Mouse (Mus musculus) MEL (cell line): ENCODE data around the gene Tal1. TPM values are rescaled to one million over a fixed set of nuclear protein-coding genes. Genes with fewer than 3 reads are reported as not detected.

Experiments
- DNase-seq: peaks from one replicate; pipeline ENCODE4 v3.0.0; 2011; ENCODE audit warnings: low read depth, low spot score
- H3K27ac ChIP-seq: 2 replicates; pipeline ENCODE4 v1.5.1; 2012; ENCODE audit warnings: low read depth, mild to moderate bottlenecking, control low read depth, low read length, moderate library complexity; ENCODE audit not compliant: control insufficient read depth
- H3K27me3 ChIP-seq, 2 experiments: fragments of 150-350 bp in 1 of 2; sonication (generic) in 1 of 2; 2 replicates each; pipeline ENCODE4 v1.6.1; 2012; ENCODE audit warnings: low read length in 2 of 2, mild to moderate bottlenecking in 2 of 2, improper control_type of control experiment in 1 of 2, moderate library complexity in 1 of 2; ENCODE audit not compliant: insufficient read depth in 2 of 2, control insufficient read depth in 1 of 2
- H3K36me3 ChIP-seq, 2 experiments: 2 replicates each; pipeline ENCODE4 v1.6.1; 2012 to 2014; ENCODE audit warnings: low read length in 2 of 2, improper control_type of control experiment in 1 of 2, inconsistent platforms in 1 of 2, mild to moderate bottlenecking in 1 of 2; ENCODE audit not compliant: insufficient read depth in 2 of 2, control insufficient read depth in 1 of 2
- H3K4me1 ChIP-seq, 2 experiments: fragments of 150-350 bp in 1 of 2; sonication (generic) in 1 of 2; 2 replicates each; pipeline ENCODE4 v1.6.1; 2012; ENCODE audit warnings: low read length in 2 of 2, improper control_type of control experiment in 1 of 2, mild to moderate bottlenecking in 1 of 2; ENCODE audit not compliant: insufficient read depth in 2 of 2, control insufficient read depth in 1 of 2
- H3K4me3 ChIP-seq, 2 experiments: fragments of 150-350 bp in 1 of 2; sonication (generic) in 1 of 2; 2 replicates each; pipeline ENCODE4 v1.5.1; 2012; ENCODE audit warnings: low read depth in 2 of 2, low read length in 2 of 2, mild to moderate bottlenecking in 2 of 2, moderate library complexity in 2 of 2, control low read depth in 1 of 2, improper control_type of control experiment in 1 of 2; ENCODE audit not compliant: control insufficient read depth in 1 of 2, insufficient read depth in 1 of 2
- H3K79me2 ChIP-seq: 2 replicates; pipeline ENCODE4 v1.6.1; 2012; ENCODE audit warnings: mild to moderate bottlenecking, low read length, moderate library complexity; ENCODE audit not compliant: control insufficient read depth, poor library complexity, insufficient read depth
- H3K9ac ChIP-seq: 2 replicates; pipeline ENCODE4 v1.6.1; 2012; ENCODE audit warnings: low read depth, mild to moderate bottlenecking, control low read depth, low read length, moderate library complexity; ENCODE audit not compliant: control insufficient read depth, poor library complexity, severe bottlenecking
- H3K9me3 ChIP-seq: fragments of 150-350 bp; sonication (generic); replicated peaks from 2 replicates; pipeline ENCODE4 v1.6.1; 2012; ENCODE audit warnings: mild to moderate bottlenecking, low read length, improper control_type of control experiment, moderate library complexity; ENCODE audit not compliant: insufficient read depth
- BHLHE40 ChIP-seq: IDR thresholded peaks from 2 replicates; pipeline ENCODE4 v1.6.1; 2012; ENCODE audit warnings: low read depth, mild to moderate bottlenecking, inconsistent platforms, low read length, improper control_type of control experiment, borderline replicate concordance
- CHD2 ChIP-seq: IDR thresholded peaks from 2 replicates; pipeline ENCODE4 v1.6.1; 2011; ENCODE audit warnings: low read length, improper control_type of control experiment
- CTCF ChIP-seq, 3 experiments: IDR thresholded peaks in 2 of 3; conservative IDR thresholded peaks in 1 of 3; 2 replicates each; pipeline ENCODE4 v1.5.1; 2011 to 2012; ENCODE audit warnings: low read length in 3 of 3, low read depth in 2 of 3, mild to moderate bottlenecking in 2 of 3, improper control_type of control experiment in 1 of 3, inconsistent platforms in 1 of 3, mixed read lengths in 1 of 3, moderate library complexity in 1 of 3; ENCODE audit not compliant: control insufficient read depth in 1 of 3, insufficient read depth in 1 of 3, poor library complexity in 1 of 3, severe bottlenecking in 1 of 3
- E2F4 ChIP-seq: IDR thresholded peaks from 2 replicates; pipeline ENCODE4 v1.6.1; 2011; ENCODE audit warnings: low read depth, low read length, improper control_type of control experiment, borderline replicate concordance
- ELF1 ChIP-seq: IDR thresholded peaks from 2 replicates; pipeline ENCODE4 v1.6.1; 2014; ENCODE audit warnings: low read depth, mild to moderate bottlenecking, inconsistent platforms, low read length, improper control_type of control experiment, moderate library complexity
- ETS1 ChIP-seq: IDR thresholded peaks from 2 replicates; pipeline ENCODE4 v1.6.1; 2012; ENCODE audit warnings: low read depth, mild to moderate bottlenecking, inconsistent platforms, low read length, improper control_type of control experiment, moderate library complexity
- GABPA ChIP-seq: IDR thresholded peaks from 2 replicates; pipeline ENCODE4 v1.6.1; 2012; ENCODE audit warnings: low read depth, mild to moderate bottlenecking, inconsistent platforms, low read length, improper control_type of control experiment, moderate library complexity
- GATA1 ChIP-seq: IDR thresholded peaks from 2 replicates; pipeline ENCODE4 v1.6.1; 2011; ENCODE audit warnings: low read depth, low read length, improper control_type of control experiment
- JUND ChIP-seq: IDR thresholded peaks from 2 replicates; pipeline ENCODE4 v1.6.1; 2011; ENCODE audit warnings: low read depth, mild to moderate bottlenecking, improper control_type of control experiment, low read length
- KAT2A ChIP-seq: conservative IDR thresholded peaks from 2 replicates; pipeline ENCODE4 v1.6.1; 2012; ENCODE audit warnings: low read depth, low read length, improper control_type of control experiment, inconsistent platforms
- MAFK ChIP-seq: IDR thresholded peaks from 2 replicates; pipeline ENCODE4 v1.6.1; 2011; ENCODE audit warnings: low read depth, mild to moderate bottlenecking, low read length, improper control_type of control experiment, borderline replicate concordance
- MAX ChIP-seq: IDR thresholded peaks from 2 replicates; pipeline ENCODE4 v1.6.1; 2011; ENCODE audit warnings: low read length, improper control_type of control experiment
- MAZ ChIP-seq: IDR thresholded peaks from 2 replicates; pipeline ENCODE4 v1.6.1; 2012; ENCODE audit warnings: low read depth, mild to moderate bottlenecking, inconsistent platforms, low read length, improper control_type of control experiment
- MEF2A ChIP-seq: IDR thresholded peaks from 2 replicates; pipeline ENCODE4 v1.6.1; 2014; ENCODE audit warnings: low read depth, mild to moderate bottlenecking, inconsistent platforms, low read length, improper control_type of control experiment; ENCODE audit not compliant: poor library complexity, insufficient replicate concordance, severe bottlenecking; ENCODE audit errors: extremely low read depth
- MXI1 ChIP-seq: IDR thresholded peaks from 2 replicates; pipeline ENCODE4 v1.6.1; 2011; ENCODE audit warnings: mild to moderate bottlenecking, low read depth, low read length, improper control_type of control experiment
- MYC ChIP-seq: IDR thresholded peaks from 2 replicates; pipeline ENCODE4 v1.6.1; 2011; ENCODE audit warnings: low read depth, mild to moderate bottlenecking, low read length, improper control_type of control experiment, moderate library complexity
- NELFE ChIP-seq: IDR thresholded peaks from 2 replicates; pipeline ENCODE4 v1.6.1; 2011; ENCODE audit warnings: low read depth, low read length, improper control_type of control experiment
- NRF1 ChIP-seq: IDR thresholded peaks from 2 replicates; pipeline ENCODE4 v1.6.1; 2014; ENCODE audit warnings: low read depth, mild to moderate bottlenecking, inconsistent platforms, low read length, improper control_type of control experiment, moderate library complexity; ENCODE audit not compliant: poor library complexity, insufficient read depth, severe bottlenecking
- POLR2A ChIP-seq, 2 experiments: IDR thresholded peaks; 2 replicates each; pipeline ENCODE4 v1.6.1; 2011 to 2012; ENCODE audit warnings: low read length in 2 of 2, mild to moderate bottlenecking in 2 of 2, control low read depth in 1 of 2, improper control_type of control experiment in 1 of 2, low read depth in 1 of 2, moderate library complexity in 1 of 2; ENCODE audit not compliant: control insufficient read depth in 1 of 2, insufficient read depth in 1 of 2, poor library complexity in 1 of 2
- POLR2AphosphoS2 ChIP-seq: IDR thresholded peaks from 2 replicates; pipeline ENCODE4 v1.6.1; 2011; ENCODE audit warnings: low read length, improper control_type of control experiment
- POLR2AphosphoS5 ChIP-seq: IDR thresholded peaks from 2 replicates; pipeline ENCODE4 v1.6.1; 2012; ENCODE audit warnings: low read depth, borderline replicate concordance, mild to moderate bottlenecking, inconsistent platforms, low read length, moderate library complexity, mixed read lengths
- RAD21 ChIP-seq: IDR thresholded peaks from 2 replicates; pipeline ENCODE4 v1.6.1; 2011; ENCODE audit warnings: mild to moderate bottlenecking, low read depth, low read length, improper control_type of control experiment
- RCOR1 ChIP-seq: IDR thresholded peaks from 2 replicates; pipeline ENCODE4 v1.6.1; 2012; ENCODE audit warnings: low read depth, mild to moderate bottlenecking, inconsistent platforms, low read length, improper control_type of control experiment
- SMC3 ChIP-seq: IDR thresholded peaks from 2 replicates; pipeline ENCODE4 v1.6.1; 2011; ENCODE audit warnings: low read depth, low read length, improper control_type of control experiment
- TAL1 ChIP-seq: IDR thresholded peaks from 2 replicates; pipeline ENCODE4 v1.6.1; 2012; ENCODE audit warnings: mild to moderate bottlenecking, inconsistent platforms, low read length, moderate library complexity, mixed read lengths
- TCF12 ChIP-seq: IDR thresholded peaks from 2 replicates; pipeline ENCODE4 v1.6.1; 2014; ENCODE audit warnings: low read depth, mild to moderate bottlenecking, inconsistent platforms, low read length, improper control_type of control experiment, moderate library complexity
- UBTF ChIP-seq: IDR thresholded peaks from 2 replicates; pipeline ENCODE4 v1.6.1; 2012; ENCODE audit warnings: low read depth, mild to moderate bottlenecking, inconsistent platforms, low read length, improper control_type of control experiment, moderate library complexity, borderline replicate concordance; ENCODE audit not compliant: insufficient read depth
- ZC3H11A ChIP-seq: IDR thresholded peaks from 2 replicates; pipeline ENCODE4 v1.6.1; 2012; ENCODE audit warnings: low read depth, mild to moderate bottlenecking, inconsistent platforms, low read length, improper control_type of control experiment
- ZMIZ1 ChIP-seq: IDR thresholded peaks from 2 replicates; pipeline ENCODE4 v1.6.1; 2012; ENCODE audit warnings: low read depth, mild to moderate bottlenecking, inconsistent platforms, low read length, improper control_type of control experiment, moderate library complexity
- ZNF384 ChIP-seq: IDR thresholded peaks from 2 replicates; pipeline ENCODE4 v1.6.1; 2012; ENCODE audit warnings: low read depth, mild to moderate bottlenecking, inconsistent platforms, low read length, improper control_type of control experiment
- polyA plus RNA-seq, 2 experiments: library from polyadenylated mRNA; stranded (reverse) in 1 of 2; unstranded in 1 of 2; fragments of >175 nt in 1 of 2; fragments of >200 nt in 1 of 2; gene quantifications; 2 replicates each; pipeline versions ENCODE4 v1.2.1 to v1.2.4; 2012; ENCODE audit warnings: low replicate concordance in 2 of 2, low read depth in 1 of 2; ENCODE audit not compliant: insufficient read length in 2 of 2, insufficient read depth in 1 of 2, missing spikeins in 1 of 2
- total RNA-seq: library from RNA; depleted of rRNA; stranded (reverse); fragments of 300-350 nt; gene quantifications from 2 replicates; pipeline ENCODE4 v1.2.3, GENCODE M21; 2012

The Tal1 gene
- total and polyA plus RNA-seq, 3 experiments: 34.9 to 48.9 TPM; not detected in 1

DNA sequence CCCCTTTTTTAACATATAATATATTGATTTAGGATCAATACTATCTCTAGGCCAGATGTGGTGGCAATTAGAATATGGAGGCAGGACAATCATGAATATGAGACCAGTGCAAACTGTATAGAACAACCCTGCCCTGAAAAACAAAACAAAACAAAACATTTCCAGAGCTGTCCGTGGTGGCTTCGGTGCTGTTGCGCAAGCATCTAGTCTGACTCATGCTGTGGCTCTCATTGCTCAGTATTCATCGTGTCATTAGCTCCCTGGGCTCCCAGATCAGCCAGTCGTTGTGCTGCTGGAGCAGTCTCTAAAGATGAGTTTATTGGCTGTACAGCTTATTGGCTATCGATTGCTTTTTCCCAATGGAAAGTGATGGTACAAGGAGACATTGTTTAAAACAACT lies 21.2 kb upstream of the Tal1 start:
- H3K36me3 ChIP-seq: peaks cover 0 to 3% of the 10 kb centered on the region in 2 experiments; a peak in 3 of 4 replicates
- no peak overlapping the region for H3K4me3 ChIP-seq
- TF ChIP-seq TCF12 (no peak), UBTF (no peak), MEF2A (no peak), MXI1 (no peak), TAL1 (no peak), BHLHE40 (no peak), GABPA (no peak), MYC (no peak), JUND (no peak), MAZ (no peak), RAD21 (no peak), POLR2AphosphoS2 (no peak), POLR2A (IDR thresholded peaks at IDR 0.05; ENCODE audit: control insufficient read depth in 1 of 2, insufficient read depth in 1 of 2, low read depth in 1 of 2, low read length in 2 of 2, poor library complexity in 1 of 2) (no peak)
- no peak overlapping the region for H3K9ac ChIP-seq
- no peaks in the 10 kb centered on the region for H3K9me3 ChIP-seq
- H3K4me1 ChIP-seq: peaks cover 0 to 3% of the 10 kb centered on the region in 2 experiments; a peak in 1 of 4 replicates
- DNase-seq: peak; percentile 25
- no peak overlapping the region for H3K27ac ChIP-seq
- H3K27me3 ChIP-seq: no peaks in the 10 kb centered on the region
- H3K79me2 ChIP-seq: no peaks in the 10 kb centered on the region

DNA sequence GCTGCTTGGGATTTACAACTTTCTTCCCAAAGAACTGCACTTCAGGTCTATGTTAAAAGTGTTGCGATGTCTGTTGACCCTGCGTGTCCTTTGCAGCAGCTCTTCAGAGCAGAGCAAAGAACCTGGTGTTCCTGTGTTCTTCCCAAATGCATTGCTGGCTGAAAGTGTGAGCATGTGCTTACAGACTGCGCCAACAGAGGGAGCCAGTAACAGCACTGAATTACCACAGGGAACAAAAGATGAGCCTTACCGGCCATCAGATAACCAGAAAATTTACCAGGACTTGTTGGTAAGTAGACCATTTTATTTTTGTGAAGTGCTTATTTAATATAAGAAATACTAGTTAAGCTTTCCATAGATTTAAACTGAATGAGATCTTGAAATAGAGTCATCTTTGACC lies 18.0 kb upstream of the Tal1 start:
- Histone ChIP-seq H3K27ac (no peak overlapping the region), H3K4me1 (peaks cover 0 to 3% of the 10 kb centered on the region in 2 experiments; a peak in 1 of 4 replicates), H3K4me3 (no peak overlapping the region), H3K79me2 (no peaks in the 10 kb centered on the region), H3K36me3 (peaks cover 0 to 2% of the 10 kb centered on the region in 2 experiments; a peak in 3 of 4 replicates), H3K9ac (no peak overlapping the region), H3K27me3 (no peaks in the 10 kb centered on the region), H3K9me3 (no peaks in the 10 kb centered on the region)
- peak; percentile 84 for DNase-seq
- TF ChIP-seq TCF12 (0 out of 2 replicates have a peak, but pooled peaks have one; percentile 12), MAX (peak; percentile 84), GATA1 (peak; percentile 93), JUND (no peak), ETS1 (no peak), E2F4 (no peak), SMC3 (peak; percentile 93), POLR2AphosphoS5 (no peak), KAT2A (no peak), NRF1 (no peak), ZNF384 (0 out of 2 replicates have a peak, but pooled peaks have one; percentile 19), ZMIZ1 (no peak), CTCF (IDR thresholded peaks at IDR 0.05 in 2 of 3, conservative IDR thresholded peaks at IDR 0.05 in 1 of 3; ENCODE audit: control insufficient read depth in 1 of 3, insufficient read depth in 1 of 3, low read depth in 2 of 3, low read length in 3 of 3, poor library complexity in 1 of 3, severe bottlenecking in 1 of 3) (peak; percentile 76 to 97 (median 81)), BHLHE40 (0 out of 2 replicates have a peak, but pooled peaks have one; percentile 34), CHD2 (no peak), RAD21 (peak; percentile 82), TAL1 (no peak), ZC3H11A (peak; percentile 72), RCOR1 (0 out of 2 replicates have a peak, but pooled peaks have one; percentile 23), MYC (peak; percentile 94), UBTF (no peak), MAFK (no peak), POLR2AphosphoS2 (no peak), ELF1 (0 out of 2 replicates have a peak, but pooled peaks have one; percentile 35), NELFE (no peak)
